Mouse (Mus musculus): ENCODE measurements around the gene Pa2g4.
"Not testable (repeated sequence)": the region's sequence is repeated elsewhere in the genome, so short reads cannot be mapped to it uniquely, and the experiment has no call there.

Gene Pa2g4

GRCm38 (mm10) chr10:128575063-128575462, 9.3 kb upstream of the Pa2g4 start:
- no peak for DNase-seq

- peak; percentile 48 to 58 for DNase-seq
These were observed 490 bp downstream of the Pa2g4 start for GRCm38 (mm10) chr10:128565206-128565787.

GRCm38 (mm10) chr10:128563544-128563943, 2.2 kb downstream of the Pa2g4 start:
- DNase-seq = no peak

- no peak for DNase-seq
These were observed 8.8 kb downstream of the Pa2g4 start for GRCm38 (mm10) chr10:128556963-128557362.

GRCm38 (mm10) chr10:128556286-128556685, 9.5 kb downstream of the Pa2g4 start:
- DNase-seq = no peak

GRCm38 (mm10) chr10:128555567-128555966, 10.2 kb downstream of the Pa2g4 start:
- not testable (repeated sequence) for DNase-seq

- not testable (repeated sequence) for DNase-seq
These were observed 15.5 kb downstream of the Pa2g4 start for GRCm38 (mm10) chr10:128550144-128550823.

GRCm38 (mm10) chr10:128549682-128550057, 16.1 kb downstream of the Pa2g4 start:
- peak in 1 of 2 experiments; percentile 44 for DNase-seq

GRCm38 (mm10) chr10:128548947-128549681, 16.7 kb downstream of the Pa2g4 start, which contains the start of gene Rpl41:
Gene Rpl41 (minus strand): TSS chr10:128549305.
- peak; percentile 87 to 94 for DNase-seq

GRCm38 (mm10) chr10:128548051-128548791, 17.6 kb downstream of the Pa2g4 start:
- not testable (repeated sequence) for DNase-seq

- peak; percentile 92 to 97 for DNase-seq
These were observed 18.3 kb downstream of the Pa2g4 start, which contains the start of gene Zc3h10 for GRCm38 (mm10) chr10:128547361-128548032. Gene Zc3h10 (minus strand): TSS chr10:128547774.

- no peak for DNase-seq
These were observed 19.0 kb downstream of the Pa2g4 start for GRCm38 (mm10) chr10:128546787-128547186.

GRCm38 (mm10) chr10:128546361-128546760, 19.4 kb downstream of the Pa2g4 start:
- no peak for DNase-seq

GRCm38 (mm10) chr10:128545570-128545898, 20.3 kb downstream of the Pa2g4 start:
- no peak for DNase-seq

GRCm38 (mm10) chr10:128544674-128545569, 20.9 kb downstream of the Pa2g4 start:
- no peak for DNase-seq

GRCm38 (mm10) chr10:128544151-128544657, 21.6 kb downstream of the Pa2g4 start:
- no peak for DNase-seq

GRCm38 (mm10) chr10:128543100-128543499, 22.7 kb downstream of the Pa2g4 start:
- no peak for DNase-seq

GRCm38 (mm10) chr10:128538340-128538870, 27.4 kb downstream of the Pa2g4 start:
- DNase-seq = no peak

GRCm38 (mm10) chr10:128536266-128536940, 29.4 kb downstream of the Pa2g4 start:
- DNase-seq = peak; percentile 91 to 92

GRCm38 (mm10) chr10:128535624-128536265, 30.0 kb downstream of the Pa2g4 start:
- DNase-seq = no peak

Measured in thymus, postnatal 36 days (tissue).